Mouse (Mus musculus): ENCODE data around the gene Ppm1h.

GRCm38 (mm10) chr10:122985515-122986319 is 307.2 kb downstream of the Ppm1h start:
- TF ChIP-seq USF1 (IDR thresholded peaks at IDR 0.05; ENCODE audit: low read depth) (peak; percentile 36), POLR2A (IDR thresholded peaks at IDR 0.05; ENCODE audit: insufficient read length, low read depth) (peak; percentile 93), POLR2AphosphoS2 (IDR thresholded peaks at IDR 0.05; ENCODE audit: insufficient read length, low read depth) (peak; percentile 98), TCF12 (IDR thresholded peaks at IDR 0.05; ENCODE audit: insufficient read depth, poor library complexity, severe bottlenecking) (no peak), MAX (IDR thresholded peaks at IDR 0.05; ENCODE audit: low read depth) (no peak), MYOG (IDR thresholded peaks at IDR 0.05; ENCODE audit: control insufficient read depth in 1 of 3, insufficient read depth in 1 of 3, insufficient read length in 2 of 3, low read depth in 2 of 3) (no peak), E2F4 (IDR thresholded peaks at IDR 0.05; ENCODE audit: insufficient read depth) (no peak), CEBPB (IDR thresholded peaks at IDR 0.05; ENCODE audit: insufficient read depth, poor library complexity, severe bottlenecking) (no peak), SRF (IDR thresholded peaks at IDR 0.05; ENCODE audit: control insufficient read depth, insufficient read length, low read depth) (peak; percentile 71)

Data from myocyte (in vitro differentiated cells).